Mouse (Mus musculus): Measurements from ENCODE around the gene Adamts9. TPM values are rescaled to one million over a fixed set of nuclear protein-coding genes. Genes with fewer than 3 reads are reported as not detected.

The Adamts9 gene
- 1.6 TPM in 2 replicates for polyA plus RNA-seq (2015; fragmentation: Nextera tagmentation; extraction: Ambion mirVana)

DNA sequence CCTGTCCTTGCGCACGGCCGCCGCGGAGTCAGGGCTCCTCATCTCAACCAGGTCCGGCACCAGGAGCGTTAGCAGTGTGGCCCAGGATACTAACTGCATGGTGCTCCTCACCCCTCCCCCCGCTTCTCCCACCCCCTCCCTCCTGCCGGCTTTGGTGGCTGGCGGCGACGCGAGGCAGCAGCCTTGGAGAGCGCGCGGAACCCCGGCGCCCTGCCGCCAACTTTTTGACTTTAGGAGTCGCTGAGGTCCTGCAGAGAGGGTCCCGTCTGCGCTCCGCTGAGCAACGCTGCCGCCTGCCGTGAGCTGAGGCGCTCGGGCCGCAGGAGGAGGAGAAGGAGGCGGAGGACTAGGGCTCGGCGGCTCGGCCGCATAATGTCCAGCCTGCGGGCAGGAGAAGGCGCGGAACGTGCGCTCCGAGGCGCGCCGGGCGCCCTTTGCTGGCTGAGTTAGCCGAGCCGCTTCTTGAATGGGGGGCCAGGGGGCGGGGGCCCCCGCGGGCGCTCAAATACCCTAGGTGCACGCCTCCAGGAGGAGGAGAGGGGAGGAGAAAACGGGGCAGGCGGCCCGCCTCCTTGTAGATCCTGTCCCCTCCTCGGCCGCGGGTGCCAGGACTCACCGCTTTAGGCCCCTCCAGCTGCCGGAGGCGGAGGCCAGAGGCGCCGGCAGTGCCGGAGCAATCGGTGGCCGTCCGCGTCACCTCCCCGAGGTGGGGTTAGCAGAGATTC lies at the start of gene Adamts9:
Gene Adamts9, minus strand, starts transcription at position 436 of the 725 bp plus-strand sequence.
- peak; percentile 82; the same call in 1 of the 2 replicates for ATAC-seq (ENCODE audit: low FRiP score, low read depth)
- Histone ChIP-seq H3K4me3 (peak within 1 kb of the TSS; percentile 54), H3K36me3 (no peaks in the 10 kb centered on the region), H3K27me3 (peaks cover 51% of the 10 kb centered on the region), H3K4me1 (replicated peaks) (peaks cover 43% of the 10 kb centered on the region), H3K27ac (replicated peaks) (peak within 1 kb of the TSS; percentile 29; the same call in 1 of the 2 replicates), H3K9ac (peak within 1 kb of the TSS; percentile 46), H3K9me3 (no peaks in the 10 kb centered on the region), H3K4me2 (peak within 1 kb of the TSS; percentile 98)
- WGBS: under 1% methylated on average over 66 of the region's 68 CpGs

DNA sequence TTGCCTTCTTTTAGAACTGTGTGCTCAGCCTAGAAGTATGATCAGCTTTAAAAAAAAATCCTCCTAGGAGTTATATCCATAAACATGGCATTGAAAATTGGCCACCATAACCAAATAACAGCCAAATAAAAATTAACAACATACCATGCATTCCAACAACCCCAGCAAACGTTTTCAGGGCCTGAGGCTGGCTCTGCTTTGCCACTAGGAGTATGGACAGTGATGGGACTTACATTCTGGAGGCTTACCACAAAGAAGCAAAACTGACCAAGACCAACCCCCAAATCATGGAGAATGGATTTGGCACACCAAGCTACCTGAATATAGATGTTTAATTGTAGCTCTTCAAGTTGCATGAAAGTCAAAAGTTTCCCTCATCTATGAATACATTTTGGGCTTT lies 48.3 kb upstream of the Adamts9 start:
- no peaks in the 10 kb centered on the region for H3K36me3 ChIP-seq
- H3K27me3 ChIP-seq: no peaks in the 10 kb centered on the region
- WGBS: 46% methylated on average over 1 of the region's 1 CpGs

DNA sequence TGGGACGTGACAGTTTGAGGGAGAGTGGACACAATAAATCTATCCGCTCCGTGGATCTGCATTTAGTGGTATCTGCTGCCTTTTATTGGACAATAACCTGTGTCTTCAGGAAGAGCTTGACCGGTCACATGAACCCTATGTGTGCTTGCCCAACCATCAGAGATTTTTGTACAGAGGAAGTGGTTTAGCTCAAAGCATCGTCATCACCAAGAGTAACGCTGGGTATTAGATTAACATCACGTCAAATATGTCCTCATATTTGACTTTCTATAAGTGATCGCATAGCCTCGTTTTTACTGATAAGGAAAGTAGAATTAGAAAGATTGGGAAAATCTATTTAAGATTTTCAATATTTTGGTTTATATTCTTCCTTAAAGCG lies 45.3 kb upstream of the Adamts9 start:
- no peak overlapping the region for H3K27ac ChIP-seq (replicated peaks)
- H3K27me3 ChIP-seq: no peaks in the 10 kb centered on the region
- H3K9me3 ChIP-seq: no peaks in the 10 kb centered on the region
- no peak overlapping the region for H3K9ac ChIP-seq
- no peaks in the 10 kb centered on the region for H3K36me3 ChIP-seq
- WGBS: 92% methylated on average over 10 of the region's 10 CpGs
- ATAC-seq (ENCODE audit: low FRiP score, low read depth): no peak
- H3K4me2 ChIP-seq: no peak overlapping the region
- H3K4me3 ChIP-seq: no peak overlapping the region
- H3K4me1 ChIP-seq (replicated peaks): no peaks in the 10 kb centered on the region

More for the DNA sequence above, 48.3 kb upstream of the Adamts9 start:
- Histone ChIP-seq H3K4me2 (no peak overlapping the region), H3K9me3 (no peaks in the 10 kb centered on the region), H3K4me1 (replicated peaks) (no peaks in the 10 kb centered on the region), H3K27ac (replicated peaks) (no peak overlapping the region), H3K9ac (no peak overlapping the region), H3K4me3 (no peak overlapping the region)
- ATAC-seq (ENCODE audit: low FRiP score, low read depth): no peak

DNA sequence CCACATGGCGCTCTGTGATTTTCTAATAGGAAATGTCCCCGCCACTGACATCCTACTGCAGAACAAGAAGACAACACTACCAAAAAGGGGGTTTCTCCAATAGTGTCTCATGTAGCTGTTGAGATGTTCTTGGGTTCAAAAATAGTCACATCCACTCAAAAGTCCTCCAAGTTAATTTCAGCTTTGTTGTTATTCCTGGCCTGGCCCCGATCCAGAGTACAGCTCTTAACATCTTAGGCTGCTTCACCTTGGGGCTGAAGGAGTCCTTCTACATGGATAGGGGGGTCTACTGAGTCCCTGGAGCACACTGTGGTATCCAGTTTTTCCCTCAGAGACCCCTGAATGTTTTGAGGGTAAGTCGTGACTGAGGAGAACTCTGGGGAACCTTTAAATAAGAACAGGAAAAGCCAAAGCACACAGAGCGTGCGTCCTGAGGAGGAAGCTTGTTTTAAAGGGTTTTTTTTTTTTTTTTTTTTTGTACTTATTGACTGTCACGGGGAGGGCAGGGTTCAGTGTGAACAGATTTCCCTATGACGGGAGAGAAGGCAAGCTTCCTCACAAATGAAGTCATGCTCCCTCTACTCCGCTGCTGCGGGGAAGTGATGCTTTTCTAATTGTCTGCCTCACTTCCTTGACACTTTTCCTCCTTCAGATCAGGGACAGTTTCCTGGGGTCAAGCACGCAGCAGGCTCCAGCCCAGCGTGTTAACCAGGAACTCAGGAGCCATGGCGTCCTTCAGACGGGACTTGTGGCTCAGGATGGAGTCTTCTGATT lies 44.7 kb upstream of the Adamts9 start:
- Histone ChIP-seq H3K36me3 (no peaks in the 10 kb centered on the region), H3K4me3 (no peak overlapping the region), H3K9me3 (no peaks in the 10 kb centered on the region), H3K4me2 (no peak overlapping the region), H3K4me1 (replicated peaks) (no peaks in the 10 kb centered on the region), H3K27me3 (no peaks in the 10 kb centered on the region), H3K9ac (no peak overlapping the region), H3K27ac (replicated peaks) (no peak overlapping the region)
- ATAC-seq (ENCODE audit: low FRiP score, low read depth): no peak
- WGBS: 82% methylated on average over 14 of the region's 14 CpGs

DNA sequence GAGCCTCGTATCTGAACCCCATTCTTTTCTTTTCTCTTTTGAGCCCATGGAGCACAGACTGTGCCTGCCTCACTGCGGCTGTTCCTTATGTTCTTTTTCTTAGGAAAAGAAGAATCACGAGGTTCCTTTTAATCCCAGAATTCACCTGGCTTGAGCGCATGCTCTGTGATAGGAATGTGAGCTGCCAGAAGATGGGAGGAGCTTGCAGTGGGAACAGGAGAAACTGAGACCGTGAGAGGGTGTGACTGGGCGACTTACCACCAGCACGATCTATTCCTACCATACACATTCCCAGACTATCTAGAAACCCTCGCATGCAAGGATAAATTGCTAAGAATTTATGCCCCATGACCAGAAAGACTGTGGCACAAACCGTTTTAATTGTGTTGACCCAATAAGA lies 44.1 kb upstream of the Adamts9 start:
- H3K4me2 ChIP-seq: no peak overlapping the region
- H3K27ac ChIP-seq (replicated peaks): no peak overlapping the region
- no peak overlapping the region for H3K4me3 ChIP-seq
- 91% methylated on average over 9 of the region's 9 CpGs for WGBS
- no peak overlapping the region for H3K9ac ChIP-seq
- no peak for ATAC-seq (ENCODE audit: low FRiP score, low read depth)
- no peaks in the 10 kb centered on the region for H3K9me3 ChIP-seq
- H3K36me3 ChIP-seq: no peaks in the 10 kb centered on the region
- no peaks in the 10 kb centered on the region for H3K4me1 ChIP-seq (replicated peaks)
- no peaks in the 10 kb centered on the region for H3K27me3 ChIP-seq

DNA sequence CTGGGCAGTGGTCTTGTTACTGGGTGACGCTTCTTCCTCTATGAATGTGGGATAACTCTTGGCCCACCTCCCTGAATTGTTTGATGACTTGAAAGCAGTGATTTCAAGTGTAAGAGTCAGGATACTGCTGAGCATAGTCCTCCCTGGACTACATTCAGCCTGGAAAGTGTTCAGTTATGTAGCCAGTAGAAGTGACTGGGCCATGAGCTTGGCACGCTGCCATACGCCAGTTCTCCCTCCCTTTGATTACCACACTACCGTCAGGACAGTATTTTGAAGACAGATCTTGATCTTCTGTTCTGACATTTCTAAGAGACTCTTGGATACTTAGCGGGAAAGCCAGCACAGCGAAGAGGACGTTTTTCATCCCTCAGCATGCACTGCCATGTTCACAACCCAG lies 40.1 kb upstream of the Adamts9 start:
- Histone ChIP-seq H3K9ac (no peak overlapping the region), H3K27ac (replicated peaks) (no peak overlapping the region), H3K36me3 (no peaks in the 10 kb centered on the region), H3K27me3 (no peaks in the 10 kb centered on the region), H3K4me1 (replicated peaks) (no peaks in the 10 kb centered on the region), H3K4me3 (no peak overlapping the region), H3K9me3 (no peaks in the 10 kb centered on the region), H3K4me2 (no peak overlapping the region)
- WGBS: 73% methylated on average over 7 of the region's 7 CpGs
- no peak for ATAC-seq (ENCODE audit: low FRiP score, low read depth)

DNA sequence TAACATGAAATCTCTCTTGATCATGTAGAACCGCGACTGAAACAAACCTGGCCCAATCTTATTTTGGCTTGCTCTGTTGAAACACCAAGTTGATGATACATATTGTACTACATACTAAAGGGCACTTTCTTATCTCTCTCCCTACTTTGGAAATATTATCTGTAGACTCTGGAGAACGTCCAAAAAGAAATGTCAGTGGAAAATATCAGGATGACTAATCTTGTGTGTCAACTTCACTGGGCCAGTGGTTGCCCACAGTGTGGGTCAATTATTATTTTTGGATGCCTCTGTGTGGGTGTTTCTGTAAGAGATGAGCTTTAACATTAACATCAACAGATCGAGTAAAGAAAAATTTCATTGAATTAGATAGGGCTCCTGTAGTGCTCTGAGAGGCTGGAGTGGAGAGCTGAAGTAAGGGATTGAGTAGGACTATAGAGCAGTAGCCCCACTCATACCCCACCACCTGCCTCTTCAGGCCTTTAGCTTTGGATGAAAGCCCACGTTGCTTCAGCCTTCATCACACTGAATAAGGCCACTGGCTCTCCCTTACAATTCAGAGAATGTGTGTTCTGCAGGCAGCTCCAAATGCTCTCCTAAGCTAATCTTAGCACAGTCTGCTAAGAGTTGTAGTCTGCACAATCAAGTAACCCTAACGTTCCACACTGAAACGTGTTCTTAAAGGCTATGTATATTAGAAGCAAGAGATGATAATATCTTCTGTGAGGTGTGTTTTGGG lies 38.3 kb upstream of the Adamts9 start:
- no peak for ATAC-seq (ENCODE audit: low FRiP score, low read depth)
- no peaks in the 10 kb centered on the region for H3K27me3 ChIP-seq
- 90% methylated on average over 7 of the region's 7 CpGs for WGBS
- H3K9me3 ChIP-seq: no peaks in the 10 kb centered on the region
- no peaks in the 10 kb centered on the region for H3K36me3 ChIP-seq
- H3K9ac ChIP-seq: no peak overlapping the region
- no peaks in the 10 kb centered on the region for H3K4me1 ChIP-seq (replicated peaks)
- H3K27ac ChIP-seq (replicated peaks): no peak overlapping the region
- H3K4me2 ChIP-seq: no peak overlapping the region
- H3K4me3 ChIP-seq: no peak overlapping the region

DNA sequence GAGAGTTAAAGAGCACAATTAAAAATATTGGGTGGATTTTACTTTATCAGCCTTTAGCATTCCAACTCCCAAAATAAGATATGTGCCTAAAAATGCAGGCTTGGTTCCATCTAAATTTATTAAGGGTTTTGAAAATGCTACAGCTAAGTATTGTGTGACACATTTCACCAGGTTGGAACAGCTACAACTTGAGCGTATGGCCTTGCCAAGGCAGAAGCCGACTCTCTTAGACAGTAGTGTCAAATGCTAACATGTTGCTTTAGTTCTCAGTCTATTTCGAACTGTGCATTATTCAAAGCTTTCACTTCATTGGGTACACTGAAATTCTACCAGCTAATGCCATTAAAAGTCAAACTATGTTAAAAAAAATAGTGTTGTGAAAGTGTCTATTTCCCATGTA lies 30.0 kb upstream of the Adamts9 start:
- Histone ChIP-seq H3K4me3 (no peak overlapping the region), H3K9ac (no peak overlapping the region), H3K27ac (replicated peaks) (no peak overlapping the region), H3K27me3 (no peaks in the 10 kb centered on the region), H3K4me1 (replicated peaks) (0 out of 2 replicates have a peak, but pooled peaks cover 5% of the 10 kb centered on the region), H3K9me3 (no peaks in the 10 kb centered on the region), H3K4me2 (no peak overlapping the region), H3K36me3 (no peaks in the 10 kb centered on the region)
- 89% methylated on average over 3 of the region's 3 CpGs for WGBS
- ATAC-seq (ENCODE audit: low FRiP score, low read depth): no peak

DNA sequence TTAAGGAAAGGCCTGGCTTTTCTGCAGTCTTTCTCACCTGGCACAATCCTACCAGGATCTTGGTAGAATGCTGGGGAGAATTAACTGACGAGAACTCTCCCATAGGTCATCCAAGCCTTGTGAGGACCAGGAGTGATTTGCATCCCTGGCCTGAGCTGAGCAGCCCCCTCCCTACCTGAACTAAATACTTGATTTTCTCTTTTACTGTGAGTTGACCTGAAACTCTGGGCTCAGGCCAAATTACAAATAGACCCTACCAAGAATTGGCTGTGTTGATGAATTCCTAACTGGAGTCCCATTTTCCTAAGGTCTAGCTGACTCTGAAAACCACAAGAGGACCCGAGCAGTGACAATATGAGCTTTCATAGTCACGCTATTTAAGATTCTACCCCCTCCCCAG lies 25.4 kb upstream of the Adamts9 start:
- H3K9ac ChIP-seq: no peak overlapping the region
- WGBS: 61% methylated on average over 3 of the region's 3 CpGs
- H3K36me3 ChIP-seq: no peaks in the 10 kb centered on the region
- no peak overlapping the region for H3K4me2 ChIP-seq
- no peaks in the 10 kb centered on the region for H3K9me3 ChIP-seq
- no peak for ATAC-seq (ENCODE audit: low FRiP score, low read depth)
- no peaks in the 10 kb centered on the region for H3K27me3 ChIP-seq
- 0 out of 2 replicates have a peak, but pooled peaks cover 5% of the 10 kb centered on the region for H3K4me1 ChIP-seq (replicated peaks)
- H3K4me3 ChIP-seq: no peak overlapping the region
- no peak overlapping the region for H3K27ac ChIP-seq (replicated peaks)

DNA sequence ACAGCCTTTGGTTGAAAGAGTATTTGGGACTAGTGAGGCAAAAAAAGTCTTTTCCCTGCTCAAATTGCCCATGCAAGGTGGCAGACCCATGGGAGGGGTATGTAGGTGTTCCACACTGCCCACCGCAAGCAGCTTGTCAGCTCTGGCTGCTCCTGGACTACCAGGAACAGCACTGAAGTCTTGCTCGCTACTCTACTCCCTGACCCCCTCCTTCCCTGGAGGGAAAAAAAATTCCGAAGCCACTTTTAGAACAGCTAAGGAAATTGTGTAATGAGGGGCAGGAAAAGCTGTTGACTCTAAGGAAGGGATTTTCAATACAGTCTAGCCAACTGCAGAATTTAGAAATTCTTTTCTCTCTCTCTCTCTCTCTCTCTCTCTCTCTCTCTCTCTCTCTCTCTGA lies 24.9 kb upstream of the Adamts9 start:
- no peak overlapping the region for H3K9ac ChIP-seq
- H3K4me3 ChIP-seq: no peak overlapping the region
- no peaks in the 10 kb centered on the region for H3K9me3 ChIP-seq
- no peak overlapping the region for H3K27ac ChIP-seq (replicated peaks)
- no peak overlapping the region for H3K4me2 ChIP-seq
- 83% methylated on average over 3 of the region's 3 CpGs for WGBS
- H3K4me1 ChIP-seq (replicated peaks): 0 out of 2 replicates have a peak, but pooled peaks cover 5% of the 10 kb centered on the region
- no peaks in the 10 kb centered on the region for H3K36me3 ChIP-seq
- no peaks in the 10 kb centered on the region for H3K27me3 ChIP-seq
- no peak for ATAC-seq (ENCODE audit: low FRiP score, low read depth)

DNA sequence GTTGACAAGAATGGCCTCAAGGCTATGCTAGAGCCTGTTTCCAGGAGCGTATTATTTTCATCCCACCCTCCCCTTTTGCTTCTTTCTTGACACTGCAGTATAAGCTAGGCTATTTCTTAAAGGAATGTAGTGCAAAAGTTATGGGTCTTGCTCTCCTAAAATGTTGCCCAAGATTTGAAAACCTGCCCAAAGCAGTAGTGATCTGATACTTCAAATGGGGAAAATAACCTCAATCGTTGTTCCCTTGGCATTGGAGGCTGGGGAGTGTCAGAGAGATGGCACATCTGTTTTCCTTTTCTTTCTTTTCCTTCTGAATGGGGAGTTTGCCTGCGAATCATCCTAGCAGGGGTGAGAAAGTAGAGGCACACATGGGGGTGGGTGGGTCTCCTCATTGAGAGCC lies 19.7 kb upstream of the Adamts9 start:
- H3K36me3 ChIP-seq: no peaks in the 10 kb centered on the region
- H3K4me2 ChIP-seq: no peak overlapping the region
- H3K9ac ChIP-seq: no peak overlapping the region
- WGBS: 89% methylated on average over 3 of the region's 3 CpGs
- H3K27ac ChIP-seq (replicated peaks): no peak overlapping the region
- no peak for ATAC-seq (ENCODE audit: low FRiP score, low read depth)
- H3K4me1 ChIP-seq (replicated peaks): no peaks in the 10 kb centered on the region
- no peak overlapping the region for H3K4me3 ChIP-seq
- no peaks in the 10 kb centered on the region for H3K9me3 ChIP-seq
- no peaks in the 10 kb centered on the region for H3K27me3 ChIP-seq

DNA sequence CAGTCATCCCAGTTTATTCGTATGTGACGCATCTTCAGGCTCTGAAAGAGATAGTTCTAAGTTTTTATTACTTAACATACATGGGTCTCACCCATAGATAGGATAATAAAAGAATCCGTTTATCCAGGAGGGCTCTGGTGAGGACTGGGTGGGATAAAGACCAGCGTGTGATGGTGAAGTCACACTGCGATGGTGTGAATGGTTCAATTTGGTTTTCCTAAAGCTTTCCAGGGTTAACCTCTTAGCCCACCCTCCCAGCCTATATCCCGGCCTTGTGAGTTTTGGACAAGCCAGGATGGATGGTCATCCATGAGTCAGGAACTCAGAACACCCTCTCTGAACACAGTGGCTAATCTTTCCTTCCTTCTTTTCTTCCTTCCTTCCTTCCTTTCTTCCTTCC lies 17.7 kb upstream of the Adamts9 start:
- no peak overlapping the region for H3K4me2 ChIP-seq
- no peak overlapping the region for H3K9ac ChIP-seq
- no peaks in the 10 kb centered on the region for H3K27me3 ChIP-seq
- ATAC-seq (ENCODE audit: low FRiP score, low read depth): no peak
- H3K36me3 ChIP-seq: no peaks in the 10 kb centered on the region
- H3K27ac ChIP-seq (replicated peaks): no peak overlapping the region
- no peaks in the 10 kb centered on the region for H3K4me1 ChIP-seq (replicated peaks)
- no peak overlapping the region for H3K4me3 ChIP-seq
- H3K9me3 ChIP-seq: no peaks in the 10 kb centered on the region
- WGBS: 92% methylated on average over 6 of the region's 6 CpGs
